Mouse (Mus musculus) midbrain, postnatal 0 days (tissue): ENCODE measurements around the gene Mast4. TPM values are rescaled to one million over a fixed set of nuclear protein-coding genes. Genes with fewer than 3 reads are reported as not detected.

ENCODE experiments used
- ATAC-seq: fragments of 200-750 bp; cut with Nextera tagmentation; 2 replicates; pipeline ENCODE4 v1.8.0; 2017; ENCODE audit warnings: moderate number of reproducible peaks, mild to moderate bottlenecking, moderate TSS enrichment, moderate library complexity; ENCODE audit not compliant: low FRiP score
- DNase-seq: peaks from one replicate; pipeline ENCODE4 v3.0.0-alpha.2; 2015; ENCODE audit warnings: low spot score
- H3K27ac ChIP-seq: fragments of 300-500 bp; sonication (generic); 2 replicates; pipeline ENCODE4 v1.5.1; 2014; ENCODE audit warnings: low read depth, mild to moderate bottlenecking, low read length, mixed read lengths
- H3K27me3 ChIP-seq: fragments of 300-500 bp; sonication (generic); 2 replicates; pipeline ENCODE4 v1.6.1; 2014; ENCODE audit warnings: low read length, control low read depth, mixed read lengths; ENCODE audit not compliant: insufficient read depth
- H3K36me3 ChIP-seq: fragments of 300-500 bp; sonication (generic); 2 replicates; pipeline ENCODE4 v1.6.1; 2014; ENCODE audit warnings: low read length, control low read depth, mixed read lengths; ENCODE audit not compliant: insufficient read depth
- H3K4me1 ChIP-seq: fragments of 300-500 bp; sonication (generic); 2 replicates; pipeline ENCODE4 v1.6.1; 2014; ENCODE audit warnings: mild to moderate bottlenecking, control low read depth, antibody characterized with exemption, low read length, mixed read lengths; ENCODE audit not compliant: insufficient read depth
- H3K4me2 ChIP-seq: fragments of 300-500 bp; sonication (generic); 2 replicates; pipeline ENCODE4 v1.6.1; 2014; ENCODE audit warnings: low read depth, mild to moderate bottlenecking, low read length, mixed read lengths; ENCODE audit not compliant: poor library complexity, severe bottlenecking
- H3K4me3 ChIP-seq: fragments of 300-500 bp; sonication (generic); 2 replicates; pipeline ENCODE4 v1.5.1; 2014; ENCODE audit warnings: low read depth, mild to moderate bottlenecking, low read length, moderate library complexity
- H3K9ac ChIP-seq: fragments of 300-500 bp; sonication (generic); replicated peaks from 2 replicates; pipeline ENCODE4 v1.6.1; 2014; ENCODE audit warnings: mild to moderate bottlenecking, low read length, moderate library complexity, mixed read lengths; ENCODE audit not compliant: poor library complexity, severe bottlenecking
- H3K9me3 ChIP-seq: fragments of 300-500 bp; sonication (generic); 2 replicates; pipeline ENCODE4 v1.6.1; 2016; ENCODE audit warnings: low read length, control low read depth
- CTCF ChIP-seq: IDR thresholded peaks from 2 replicates; pipeline ENCODE4 v1.5.1; 2016; ENCODE audit warnings: antibody characterized with exemption, mild to moderate bottlenecking
- WGBS: fragments of 180-500 bp; shearing (Covaris S2); extraction: QIAGEN DNeasy Blood & Tissue Kit; methylation state at CpG from one replicate; pipeline ENCODE4 v1.1.7; 2014; 5-methylcytosine and 5-hydroxymethylcytosine counted together
- polyA plus RNA-seq: library from polyadenylated mRNA; unstranded; fragments of >200 nt; fragmentation: Nextera tagmentation; extraction: Ambion mirVana; gene quantifications from 2 replicates; pipeline ENCODE4 v1.2.1, GENCODE M21; 2015
- total RNA-seq: library from RNA; depleted of rRNA; stranded (reverse); fragments of >200 nt; gene quantifications from 2 replicates; pipeline ENCODE4 v1.2.3, GENCODE M21; 2014

Gene Mast4
- total and polyA plus RNA-seq, 2 experiments from 2014 or later: 28.7 to 39.8 TPM

DNA sequence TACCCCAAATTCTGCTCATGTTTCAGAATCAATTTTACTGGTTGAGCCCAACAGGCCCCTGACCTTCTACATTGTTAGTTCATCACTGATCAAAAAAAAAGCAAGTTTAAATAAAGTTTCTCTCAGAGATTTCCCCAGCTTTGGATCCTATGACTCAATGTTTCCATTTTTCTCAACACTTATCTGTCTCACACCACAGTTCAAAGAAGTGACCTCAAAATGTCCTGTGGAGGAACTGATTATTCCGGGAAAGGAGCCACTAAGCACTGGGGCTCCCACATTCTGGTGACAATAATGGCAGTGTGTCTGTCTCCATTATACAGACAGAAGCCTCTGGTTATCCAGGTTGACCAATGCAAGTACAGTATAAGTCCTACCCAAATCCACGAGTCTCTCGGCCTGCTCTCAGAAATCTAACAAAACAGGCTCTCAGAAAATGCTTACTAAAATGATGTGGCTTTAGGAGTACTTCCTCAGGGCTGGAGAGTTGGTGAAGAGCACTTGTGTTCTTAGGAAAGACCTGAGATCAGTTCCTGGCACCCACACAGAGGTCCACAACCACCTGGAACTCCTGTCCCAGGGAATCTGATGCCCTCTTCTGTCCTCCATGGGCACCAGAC lies 319.1 kb downstream of the Mast4 start:
- TF ChIP-seq CTCF: no peak
- H3K36me3 ChIP-seq: no peaks in the 10 kb centered on the region
- ATAC-seq (no peak), DNase-seq (no peak)
- H3K4me1 ChIP-seq: no peaks in the 10 kb centered on the region
- no peaks in the 10 kb centered on the region for H3K9me3 ChIP-seq
- H3K4me3 ChIP-seq: no peak overlapping the region
- no peak overlapping the region for H3K4me2 ChIP-seq
- no peaks in the 10 kb centered on the region for H3K27me3 ChIP-seq
- WGBS: 85% methylated on average over 3 of the region's 3 CpGs
- H3K9ac ChIP-seq: no peak overlapping the region
- H3K27ac ChIP-seq: no peak overlapping the region

GRCm38 (mm10) chr13:103014631-103015030 lies 319.7 kb downstream of the Mast4 start:
- H3K27ac ChIP-seq: no peak overlapping the region
- TF ChIP-seq CTCF: no peak
- DNase-seq (no peak), ATAC-seq (no peak)
- 31% methylated on average over 6 of the region's 6 CpGs for WGBS
- no peaks in the 10 kb centered on the region for H3K4me1 ChIP-seq
- H3K36me3 ChIP-seq: no peaks in the 10 kb centered on the region
- H3K4me3 ChIP-seq: no peak overlapping the region
- H3K4me2 ChIP-seq: no peak overlapping the region
- H3K9me3 ChIP-seq: no peaks in the 10 kb centered on the region
- H3K9ac ChIP-seq: no peak overlapping the region
- H3K27me3 ChIP-seq: no peaks in the 10 kb centered on the region

- no peak for DNase-seq
- Histone ChIP-seq H3K36me3 (no peaks in the 10 kb centered on the region), H3K4me3 (no peak overlapping the region), H3K4me1 (no peaks in the 10 kb centered on the region), H3K4me2 (no peak overlapping the region), H3K27ac (no peak overlapping the region), H3K9ac (no peak overlapping the region), H3K27me3 (no peaks in the 10 kb centered on the region), H3K9me3 (no peaks in the 10 kb centered on the region)
- 27% methylated on average over 1 of the region's 1 CpGs for WGBS
- no peak for ATAC-seq
- TF ChIP-seq CTCF: no peak
Observed at GRCm38 (mm10) chr13:103014222-103014621, 320.1 kb downstream of the Mast4 start.

GRCm38 (mm10) chr13:103005227-103005626 lies 329.1 kb downstream of the Mast4 start:
- WGBS: 89% methylated on average over 2 of the region's 2 CpGs
- H3K4me2 ChIP-seq: no peak overlapping the region
- no peak overlapping the region for H3K4me3 ChIP-seq
- no peaks in the 10 kb centered on the region for H3K27me3 ChIP-seq
- no peak for ATAC-seq
- no peak for DNase-seq
- H3K27ac ChIP-seq: no peak overlapping the region
- no peaks in the 10 kb centered on the region for H3K9me3 ChIP-seq
- H3K4me1 ChIP-seq: no peaks in the 10 kb centered on the region
- no peaks in the 10 kb centered on the region for H3K36me3 ChIP-seq
- no peak for TF ChIP-seq CTCF
- no peak overlapping the region for H3K9ac ChIP-seq

- H3K27ac ChIP-seq: no peak overlapping the region
- no peak for TF ChIP-seq CTCF
- no peak overlapping the region for H3K4me2 ChIP-seq
- 65% methylated on average over 1 of the region's 1 CpGs for WGBS
- no peak overlapping the region for H3K4me3 ChIP-seq
- no peak for ATAC-seq
- no peaks in the 10 kb centered on the region for H3K27me3 ChIP-seq
- no peaks in the 10 kb centered on the region for H3K36me3 ChIP-seq
- H3K9ac ChIP-seq: no peak overlapping the region
- no peaks in the 10 kb centered on the region for H3K9me3 ChIP-seq
- DNase-seq: no peak
- H3K4me1 ChIP-seq: no peaks in the 10 kb centered on the region
Observed at GRCm38 (mm10) chr13:103001831-103002230, 332.5 kb downstream of the Mast4 start.

DNA sequence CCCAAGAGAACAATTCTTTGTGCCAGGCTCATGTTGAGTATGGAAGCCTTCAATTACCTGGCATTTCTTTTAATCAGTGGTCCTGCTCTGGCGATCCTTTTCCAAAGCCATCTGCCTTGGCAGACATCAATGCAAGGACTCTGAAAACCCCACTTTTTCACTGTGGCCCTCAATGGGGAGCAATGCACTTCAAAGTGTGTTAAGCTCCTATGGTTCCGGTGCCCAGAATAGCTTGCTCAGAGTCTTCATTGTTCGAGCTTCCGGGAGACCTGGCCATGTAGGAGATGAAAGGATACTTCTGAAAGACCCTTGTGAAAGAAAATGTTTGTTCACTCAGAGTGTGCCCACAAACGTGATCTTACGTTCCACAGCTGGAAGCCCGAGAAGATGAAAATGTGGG lies 333.4 kb downstream of the Mast4 start:
- Histone ChIP-seq H3K27ac (no peak overlapping the region), H3K27me3 (no peaks in the 10 kb centered on the region), H3K4me1 (no peaks in the 10 kb centered on the region), H3K36me3 (no peaks in the 10 kb centered on the region), H3K9me3 (no peaks in the 10 kb centered on the region), H3K9ac (no peak overlapping the region), H3K4me3 (no peak overlapping the region), H3K4me2 (no peak overlapping the region)
- TF ChIP-seq CTCF: no peak
- no peak for ATAC-seq
- WGBS: 26% methylated on average over 7 of the region's 7 CpGs
- no peak for DNase-seq
